Mouse (Mus musculus): Measurements from ENCODE around the gene Med13. TPM values are rescaled to one million over a fixed set of nuclear protein-coding genes. Genes with fewer than 3 reads are reported as not detected.

Gene Med13
- 10 to 100 TPM; 49.8 to 56.6 TPM for total RNA-seq (2021)
- long read RNA-seq, experiment 1, full-length matches to known transcripts, result 2 of 8 reads
- long read RNA-seq, experiment 1, partial matches to known transcripts, result 3 of 8 reads
- long read RNA-seq, experiment 1, other reads (novel, unspliced or antisense), result 3 of 8 reads
- long read RNA-seq, experiment 2, partial matches to known transcripts, result 1 of 8 reads
- long read RNA-seq, experiment 2, other reads (novel, unspliced or antisense), result 7 of 8 reads

DNA sequence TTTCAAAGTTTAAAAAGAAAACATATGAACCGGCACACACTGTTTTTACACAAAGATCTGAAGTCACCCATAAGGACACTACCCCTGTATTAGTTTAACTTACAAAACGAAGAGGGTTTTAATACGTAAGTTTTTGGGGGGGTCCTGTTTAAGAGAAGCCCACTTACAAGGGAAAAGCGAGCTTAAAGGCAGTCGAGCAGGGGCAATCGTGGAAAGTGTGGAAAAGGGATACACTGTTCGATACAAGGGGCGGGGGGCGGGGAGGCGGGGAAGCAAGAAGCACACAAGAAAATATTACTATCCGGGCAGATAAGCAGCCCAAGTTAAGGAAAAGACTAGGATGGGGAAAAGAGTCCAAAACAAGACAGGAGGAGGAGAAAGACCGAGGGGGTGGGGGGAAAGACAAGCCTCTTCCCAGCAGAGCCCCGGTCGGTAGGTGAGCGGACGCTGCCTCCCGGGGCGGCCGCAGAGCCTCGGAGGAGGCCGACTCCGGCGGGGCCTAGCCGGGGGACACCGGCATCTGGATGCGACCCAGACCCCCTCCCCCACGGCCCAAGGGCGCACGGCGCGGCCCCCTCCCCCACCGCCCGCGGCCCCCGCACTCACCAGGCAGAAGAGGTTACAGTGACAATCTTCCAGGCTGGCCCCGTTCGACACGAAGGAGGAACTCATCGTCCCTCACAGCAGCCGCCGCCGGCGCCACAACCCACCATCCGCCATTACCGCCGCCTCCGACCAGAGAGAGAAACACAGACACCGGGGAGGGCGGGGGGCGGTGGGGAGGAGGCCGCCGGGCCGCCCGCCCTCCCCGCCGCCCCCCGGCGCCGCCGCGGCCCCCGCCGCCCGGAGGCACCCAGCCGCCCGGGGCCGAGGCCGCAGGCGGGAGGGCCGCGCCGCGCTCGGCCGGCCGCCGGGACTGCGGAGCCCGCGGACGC, at the start of gene Med13:
Gene Med13 (minus strand): TSS at position 749 of the 935 bp plus-strand sequence.
- peak within 1 kb of the TSS; percentile 98 for H3K27ac ChIP-seq
- no peak for TF ChIP-seq CTCF (conservative IDR thresholded peaks at IDR 0.05)
- H3K4me3 ChIP-seq, result peak within 1 kb of the TSS; percentile 96
- DNase-seq (ENCODE audit: low spot score in 2 of 2), result peak; percentile 10 to 42

DNA sequence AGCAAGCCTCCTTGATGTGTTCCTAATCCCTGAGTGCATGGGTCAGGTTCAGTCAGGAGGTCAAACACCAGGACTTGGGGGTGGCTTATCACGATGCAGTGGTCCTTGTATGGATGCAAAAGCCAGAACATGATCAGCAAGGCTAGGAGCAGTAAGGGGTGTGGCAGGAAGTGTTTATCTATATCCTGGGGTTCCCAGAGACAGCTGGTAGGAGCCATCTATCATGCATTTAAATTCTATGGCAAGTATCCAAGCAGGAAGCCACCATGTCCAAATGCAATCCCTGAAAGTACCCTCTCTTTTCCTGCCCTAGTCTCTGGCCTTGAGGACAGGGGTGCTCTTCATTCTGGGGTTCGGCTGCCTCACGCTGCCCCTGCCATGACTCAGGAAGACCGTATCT, 47.2 kb upstream of the Med13 start:
- Histone ChIP-seq H3K27ac (no peak overlapping the region), H3K4me3 (no peak overlapping the region)
- no peak for TF ChIP-seq CTCF (conservative IDR thresholded peaks at IDR 0.05)
- DNase-seq (ENCODE audit: low spot score in 2 of 2), result no peak

DNA sequence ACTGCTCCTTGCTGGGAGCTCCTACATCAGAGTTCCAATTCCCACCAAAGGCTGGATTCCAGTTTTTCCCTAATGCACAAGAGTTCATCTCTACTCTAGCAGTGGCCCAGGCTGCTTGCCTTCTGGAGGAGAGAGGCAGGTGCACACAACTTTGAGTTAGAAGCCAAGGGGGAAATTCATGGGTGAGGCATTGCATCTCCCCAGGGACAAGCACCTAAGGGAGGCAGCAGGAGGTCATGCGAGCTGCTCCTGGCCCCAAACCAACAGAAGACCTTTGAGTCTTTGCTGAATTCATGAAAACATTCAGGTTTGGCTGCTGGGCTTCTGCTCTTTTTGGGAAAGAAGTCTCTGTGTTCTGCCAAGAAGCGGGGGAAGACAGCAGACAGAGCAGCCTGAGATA, 46.4 kb upstream of the Med13 start:
- Histone ChIP-seq H3K27ac (no peak overlapping the region), H3K4me3 (no peak overlapping the region)
- no peak for TF ChIP-seq CTCF (conservative IDR thresholded peaks at IDR 0.05)
- no peak for DNase-seq (ENCODE audit: low spot score in 2 of 2)

DNA sequence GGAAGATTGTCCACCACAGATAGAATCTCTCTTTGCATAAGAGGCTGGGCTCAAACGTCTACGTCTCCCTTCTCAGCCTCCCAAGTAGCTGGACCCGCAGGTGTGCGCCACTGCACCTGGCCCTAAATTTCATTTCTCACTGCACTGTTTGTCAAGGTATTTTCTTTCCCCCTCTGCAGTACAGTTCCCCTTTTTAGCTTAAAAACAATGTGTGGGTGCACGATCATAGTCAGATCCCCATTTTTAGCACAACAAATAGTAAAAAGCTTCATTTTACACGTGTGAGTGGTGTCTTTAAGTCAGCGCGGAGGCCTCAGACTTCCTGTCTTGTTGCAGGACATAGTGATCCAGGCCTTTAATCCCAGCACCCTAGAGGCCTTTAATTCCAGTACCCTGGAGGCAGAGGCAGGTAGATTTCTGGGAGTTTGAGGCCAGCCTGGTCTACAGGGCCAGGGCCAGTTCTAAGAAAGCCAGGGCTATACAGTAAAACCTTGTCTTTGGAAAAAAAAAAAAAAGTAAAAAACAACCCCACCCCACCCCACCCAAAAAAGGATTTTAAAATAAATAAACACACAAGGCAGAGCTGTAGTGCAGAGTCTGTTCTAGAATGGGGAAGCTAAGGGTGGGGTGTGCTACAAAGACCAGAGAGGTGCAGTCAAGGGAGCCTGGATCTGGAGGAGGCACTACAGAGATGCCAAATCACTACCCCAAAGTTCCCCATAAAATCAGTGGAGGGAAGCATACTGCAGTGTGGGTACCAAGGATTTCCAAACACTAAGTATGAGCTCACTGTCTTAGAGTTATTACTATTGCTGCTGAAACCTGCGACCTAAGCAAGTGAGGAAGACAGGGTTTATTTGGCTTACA, 42.1 kb upstream of the Med13 start:
- no peak overlapping the region for H3K4me3 ChIP-seq
- no peak for TF ChIP-seq CTCF (conservative IDR thresholded peaks at IDR 0.05)
- no peak overlapping the region for H3K27ac ChIP-seq
- no peak for DNase-seq (ENCODE audit: low spot score in 2 of 2)

DNA sequence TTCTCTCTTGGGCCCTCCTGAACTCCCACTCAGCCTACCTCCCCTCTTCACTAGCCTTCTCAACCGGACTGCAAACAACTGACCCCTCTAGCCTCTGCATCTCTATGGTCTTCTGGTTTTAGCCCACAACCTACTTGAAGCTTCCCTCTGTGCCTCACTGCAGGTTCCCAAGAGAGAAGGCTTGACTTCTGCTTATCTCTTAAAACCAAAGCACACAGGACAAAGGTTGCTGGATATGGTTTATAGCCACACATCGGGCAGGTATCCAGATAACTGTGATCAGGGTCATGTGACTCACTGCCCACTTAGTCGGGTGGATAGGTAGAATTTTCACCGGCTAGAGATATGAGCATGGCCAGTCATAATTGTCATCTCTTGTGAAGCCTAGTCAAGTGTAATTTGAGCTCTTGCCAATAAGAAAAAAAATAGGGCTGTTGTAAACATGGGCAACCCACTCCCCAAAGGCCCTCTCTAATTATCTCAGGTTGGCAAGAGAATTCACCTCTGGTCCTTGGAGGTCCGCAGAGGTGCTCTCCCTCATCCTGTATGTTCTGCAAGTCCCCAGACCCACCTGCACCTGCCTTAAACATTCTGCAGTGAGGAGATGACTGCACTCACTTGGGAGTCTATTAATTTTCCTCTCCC, 39.7 kb upstream of the Med13 start:
- TF ChIP-seq CTCF (conservative IDR thresholded peaks at IDR 0.05), result no peak
- no peak overlapping the region for H3K4me3 ChIP-seq
- no peak overlapping the region for H3K27ac ChIP-seq
- DNase-seq (ENCODE audit: low spot score in 2 of 2), result no peak

DNA sequence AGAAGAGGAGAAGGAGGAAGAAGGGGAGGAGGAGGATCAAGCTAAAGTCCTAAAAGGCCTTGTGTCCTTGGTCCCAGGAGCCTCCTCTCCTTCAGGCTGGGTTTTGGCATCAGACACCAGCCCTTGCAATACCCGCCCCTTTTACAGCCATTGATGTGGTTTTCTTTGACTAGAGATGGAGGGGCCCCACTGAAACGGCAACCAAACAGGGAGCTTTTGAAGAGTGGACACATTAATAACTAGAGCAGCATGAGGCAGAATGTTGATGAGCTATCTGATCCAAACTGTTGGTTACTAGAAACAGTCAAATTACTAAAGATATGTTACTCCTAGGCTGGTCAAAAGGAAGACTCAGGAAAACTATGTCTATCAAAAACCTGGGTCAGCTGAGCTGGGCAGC, 39.1 kb upstream of the Med13 start:
- Histone ChIP-seq H3K4me3 (no peak overlapping the region), H3K27ac (no peak overlapping the region)
- no peak for DNase-seq (ENCODE audit: low spot score in 2 of 2)
- TF ChIP-seq CTCF (conservative IDR thresholded peaks at IDR 0.05), result no peak

DNA sequence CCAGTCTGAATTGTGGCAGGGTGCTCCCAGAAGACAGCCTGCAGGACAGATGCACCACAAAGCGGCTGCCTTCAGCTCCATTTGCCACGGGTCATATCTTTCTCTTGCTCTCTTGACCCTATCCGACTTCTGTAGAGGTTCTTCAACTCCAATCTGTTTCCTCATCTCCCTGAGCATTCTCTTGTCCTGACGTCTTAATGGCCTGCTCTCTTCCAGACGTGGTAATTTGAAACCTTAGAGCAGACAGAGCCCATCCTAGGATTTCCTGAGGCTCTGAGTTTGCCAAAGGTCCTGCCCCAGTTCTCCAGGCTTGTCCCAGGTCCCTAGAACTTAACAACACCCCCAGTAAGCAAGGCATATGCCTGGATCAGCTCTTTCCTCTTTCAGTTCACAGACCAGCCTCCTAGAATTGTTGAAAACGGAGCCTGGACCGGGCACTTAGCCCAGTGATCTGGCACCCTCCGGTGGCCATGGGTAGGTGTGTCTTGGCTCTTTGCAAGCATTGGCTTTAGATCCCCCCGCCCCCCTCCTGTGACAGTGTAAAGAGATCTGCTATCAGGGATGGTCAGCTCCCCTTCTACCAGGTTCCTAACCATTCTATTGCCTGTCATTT, 38.2 kb upstream of the Med13 start:
- Histone ChIP-seq H3K4me3 (no peak overlapping the region), H3K27ac (no peak overlapping the region)
- TF ChIP-seq CTCF (conservative IDR thresholded peaks at IDR 0.05), result peak; percentile 59
- DNase-seq (ENCODE audit: low spot score in 2 of 2), result peak; percentile 21 to 32

DNA sequence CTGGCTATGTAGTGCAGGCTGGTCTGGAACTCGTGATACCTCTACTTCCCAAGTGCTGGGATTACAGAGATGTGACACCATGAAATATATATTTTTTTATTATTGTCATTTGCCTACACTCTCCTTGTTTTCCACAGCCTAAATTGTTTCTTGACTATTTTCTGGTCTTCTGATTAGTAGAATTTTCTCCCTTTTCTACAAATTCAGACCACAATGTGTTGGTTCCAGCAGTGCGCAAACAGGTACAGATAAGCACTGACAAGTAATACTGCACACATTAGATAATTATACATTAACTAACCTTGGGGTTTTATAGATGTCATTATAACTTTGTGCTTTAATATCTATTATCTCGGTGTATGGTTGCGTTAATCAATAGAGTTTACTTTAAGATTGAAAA, 37.7 kb upstream of the Med13 start:
- no peak overlapping the region for H3K27ac ChIP-seq
- no peak for DNase-seq (ENCODE audit: low spot score in 2 of 2)
- no peak for TF ChIP-seq CTCF (conservative IDR thresholded peaks at IDR 0.05)
- no peak overlapping the region for H3K4me3 ChIP-seq

DNA sequence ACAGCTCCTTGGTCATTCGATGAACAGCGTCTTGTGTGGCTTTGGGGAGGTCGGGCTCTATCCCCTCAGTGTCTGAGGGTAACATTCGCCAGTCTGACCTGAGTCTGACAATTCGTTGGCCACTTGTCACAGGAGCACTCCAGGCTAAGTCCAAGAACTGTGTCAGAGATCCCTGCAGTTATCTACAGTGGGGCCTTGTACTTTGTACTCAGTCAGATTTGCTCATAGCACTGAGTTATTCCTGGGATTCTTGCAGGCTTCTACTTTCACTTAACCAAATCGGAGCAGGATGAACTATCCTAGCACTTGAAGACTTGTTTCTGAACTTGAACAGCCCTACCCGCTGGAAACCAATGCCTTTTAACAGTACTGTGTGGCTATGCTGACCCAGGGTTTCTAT, 34.3 kb upstream of the Med13 start:
- no peak overlapping the region for H3K27ac ChIP-seq
- no peak for TF ChIP-seq CTCF (conservative IDR thresholded peaks at IDR 0.05)
- no peak overlapping the region for H3K4me3 ChIP-seq
- no peak for DNase-seq (ENCODE audit: low spot score in 2 of 2)

DNA sequence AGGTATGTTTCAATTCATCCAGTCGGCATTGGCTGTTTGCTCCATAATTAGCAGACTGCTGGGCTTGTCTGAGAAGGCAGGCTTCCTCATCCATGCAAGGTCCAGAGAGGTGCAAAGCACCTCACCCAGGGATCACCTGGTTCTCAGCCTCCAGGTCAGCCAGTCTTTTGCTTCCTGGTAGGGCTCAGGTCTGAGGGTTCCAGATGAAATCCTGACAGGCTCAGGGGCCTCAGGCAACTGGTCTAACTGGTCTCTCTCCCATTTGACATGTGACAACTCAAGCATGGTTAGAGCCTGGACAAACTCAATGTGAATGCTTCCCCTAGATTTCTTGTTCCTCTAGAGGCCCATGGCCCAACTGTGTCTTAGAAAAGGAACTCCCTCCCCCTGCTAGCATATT, 32.9 kb upstream of the Med13 start:
- H3K4me3 ChIP-seq, result no peak overlapping the region
- DNase-seq (ENCODE audit: low spot score in 2 of 2), result no peak
- H3K27ac ChIP-seq, result no peak overlapping the region
- TF ChIP-seq CTCF (conservative IDR thresholded peaks at IDR 0.05), result no peak

DNA sequence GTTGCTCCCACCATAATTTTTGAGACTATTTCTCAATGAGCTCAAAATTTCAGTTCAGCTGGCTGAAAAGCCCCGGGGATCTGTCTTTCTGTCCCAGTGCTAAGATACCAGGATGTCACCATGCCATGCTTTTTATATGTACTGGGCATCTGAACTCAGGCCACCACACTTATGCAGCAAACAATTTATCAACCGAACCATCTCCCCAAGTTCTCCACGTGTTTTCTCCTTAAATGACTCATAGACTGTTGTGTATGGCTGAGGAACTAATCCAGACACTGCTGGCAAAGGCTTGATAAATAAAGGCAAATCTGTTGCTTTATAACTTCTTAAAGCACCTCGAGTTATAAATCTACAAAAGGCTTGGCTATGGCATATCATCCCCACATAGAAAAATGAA, 32.1 kb upstream of the Med13 start:
- no peak for TF ChIP-seq CTCF (conservative IDR thresholded peaks at IDR 0.05)
- DNase-seq (ENCODE audit: low spot score in 2 of 2), result no peak
- H3K27ac ChIP-seq, result no peak overlapping the region

DNA sequence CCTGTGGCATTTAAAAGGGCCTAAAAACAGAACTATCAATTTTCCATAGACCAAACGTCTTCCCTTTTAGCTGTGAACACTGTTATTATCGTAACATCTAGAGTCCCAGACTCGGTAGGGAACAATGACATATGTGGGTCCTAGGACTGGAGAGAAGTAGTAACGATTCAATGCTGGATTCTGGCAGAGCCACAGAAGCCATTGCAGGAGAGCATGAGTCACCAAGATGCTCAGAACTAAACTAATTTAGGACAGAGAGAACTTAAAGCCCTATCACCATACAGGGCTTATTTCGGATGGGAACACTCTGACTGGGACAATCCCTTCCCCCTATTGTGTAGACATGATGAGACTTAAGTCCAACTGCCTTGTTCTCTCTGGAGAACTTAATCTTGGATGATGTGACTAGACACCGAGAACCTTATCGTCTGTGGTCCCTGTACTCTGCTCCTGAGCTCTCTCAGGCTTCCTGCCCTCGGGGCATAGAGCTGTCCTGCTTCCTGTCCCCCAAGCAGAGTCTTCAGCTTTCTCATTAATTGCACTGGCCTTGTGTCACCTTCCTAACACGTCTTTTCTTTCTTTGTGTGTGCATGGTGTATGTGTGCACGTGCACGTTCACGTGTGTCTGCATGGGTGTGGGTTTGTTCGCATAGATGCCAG, 31.5 kb upstream of the Med13 start:
- Histone ChIP-seq H3K4me3 (no peak overlapping the region), H3K27ac (no peak overlapping the region)
- no peak for TF ChIP-seq CTCF (conservative IDR thresholded peaks at IDR 0.05)
- no peak for DNase-seq (ENCODE audit: low spot score in 2 of 2)

More for the DNA sequence above, 32.1 kb upstream of the Med13 start:
- H3K4me3 ChIP-seq, result no peak overlapping the region
